Mouse (Mus musculus) lung, postnatal 0 days (tissue): ENCODE measurements around the gene Slc11a2.

ENCODE experiments used
- CTCF ChIP-seq: IDR thresholded peaks from 2 replicates; pipeline ENCODE4 v1.5.1; 2016; ENCODE audit warnings: antibody characterized with exemption, mild to moderate bottlenecking
- EP300 ChIP-seq: IDR thresholded peaks from 2 replicates; pipeline ENCODE4 v1.6.1; 2016; ENCODE audit warnings: antibody characterized with exemption, mild to moderate bottlenecking, control low read depth

- peak; percentile 76 for TF ChIP-seq CTCF
- TF ChIP-seq EP300: no peak
Observed at GRCm38 (mm10) chr15:100463712-100464111, 38.8 kb upstream of the Slc11a2 start.
